Mouse (Mus musculus) ES-Bruce4 (cell line): Measurements from ENCODE around the gene Akr1c18. TPM values are rescaled to one million over a fixed set of nuclear protein-coding genes. Genes with fewer than 3 reads are reported as not detected.
A peak's percentile ranks its signal among the peaks of the same experiment; 100 is the strongest.
"Not testable (repeated sequence)": the region's sequence is repeated elsewhere in the genome, so short reads cannot be mapped to it uniquely, and the experiment has no call there.

Experiments
- H3K27ac ChIP-seq: 2 replicates; pipeline ENCODE4 v1.5.1; 2012; ENCODE audit warnings: low read length, inconsistent platforms; ENCODE audit not compliant: insufficient read depth
- H3K27me3 ChIP-seq: 2 replicates; pipeline ENCODE4 v1.6.1; 2012; ENCODE audit warnings: mild to moderate bottlenecking, low read length, inconsistent platforms; ENCODE audit not compliant: control insufficient read depth, poor library complexity, insufficient read depth, severe bottlenecking
- H3K36me3 ChIP-seq: 2 replicates; pipeline ENCODE4 v1.6.1; 2012; ENCODE audit warnings: inconsistent platforms, mild to moderate bottlenecking, low read length, moderate library complexity; ENCODE audit not compliant: control insufficient read depth, poor library complexity, insufficient read depth, severe bottlenecking
- H3K4me1 ChIP-seq: one replicate; pipeline ENCODE4 v1.8.1; 2011; ENCODE audit warnings: low read length; ENCODE audit not compliant: control insufficient read depth, insufficient read depth
- H3K4me3 ChIP-seq: 2 replicates; pipeline ENCODE4 v1.5.1; 2011; ENCODE audit warnings: low read depth, mild to moderate bottlenecking, low read length
- H3K9ac ChIP-seq: 2 replicates; pipeline ENCODE4 v1.6.1; 2012; ENCODE audit warnings: low read depth, mild to moderate bottlenecking, inconsistent platforms; ENCODE audit not compliant: poor library complexity, severe bottlenecking
- H3K9me3 ChIP-seq: replicated peaks from 2 replicates; pipeline ENCODE4 v1.6.1; 2012; ENCODE audit warnings: mild to moderate bottlenecking, low read length, inconsistent platforms; ENCODE audit not compliant: control insufficient read depth, poor library complexity, insufficient read depth, severe bottlenecking
- CTCF ChIP-seq: IDR thresholded peaks from one replicate; pipeline ENCODE4 v1.8.1; 2011; ENCODE audit warnings: low read depth, low read length
- EP300 ChIP-seq: IDR thresholded peaks from 2 replicates; pipeline ENCODE4 v1.6.1; 2011; ENCODE audit warnings: low read depth, low read length; ENCODE audit not compliant: insufficient read depth
- POLR2A ChIP-seq: IDR thresholded peaks from one replicate; pipeline ENCODE4 v1.8.1; 2011; ENCODE audit warnings: low read length; ENCODE audit not compliant: insufficient read depth
- polyA plus RNA-seq: library from polyadenylated mRNA; stranded (reverse); fragments of >200 nt; gene quantifications from 2 replicates; pipeline ENCODE4 v1.2.4, GENCODE M21; 2011; ENCODE audit warnings: low read depth; ENCODE audit not compliant: missing spikeins, insufficient read depth, insufficient read length

Akr1c18 gene
- polyA plus RNA-seq, 1 experiment = not detected

DNA sequence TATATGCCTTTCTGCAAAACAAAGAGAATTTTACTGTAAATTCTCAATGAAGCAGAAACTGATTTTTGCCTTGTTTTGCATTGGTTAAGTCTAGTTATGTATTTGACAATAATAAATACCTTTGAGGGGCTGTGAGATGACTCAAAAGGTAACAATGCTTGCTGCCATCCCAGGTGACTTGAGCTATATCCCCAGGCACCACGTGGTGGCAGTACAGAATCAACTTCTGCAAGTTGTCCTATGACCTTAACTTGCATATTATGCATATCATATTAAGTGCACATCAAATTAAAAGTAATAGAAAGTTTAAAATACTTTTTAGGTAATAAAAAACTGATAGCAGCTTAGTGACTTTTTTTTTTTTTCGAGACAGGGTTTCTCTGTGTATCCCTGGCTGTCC lies 17.4 kb downstream of the Akr1c18 start:
- Histone ChIP-seq H3K9ac (no peak overlapping the region), H3K27ac (no peak overlapping the region), H3K36me3 (no peaks in the 10 kb centered on the region)

DNA sequence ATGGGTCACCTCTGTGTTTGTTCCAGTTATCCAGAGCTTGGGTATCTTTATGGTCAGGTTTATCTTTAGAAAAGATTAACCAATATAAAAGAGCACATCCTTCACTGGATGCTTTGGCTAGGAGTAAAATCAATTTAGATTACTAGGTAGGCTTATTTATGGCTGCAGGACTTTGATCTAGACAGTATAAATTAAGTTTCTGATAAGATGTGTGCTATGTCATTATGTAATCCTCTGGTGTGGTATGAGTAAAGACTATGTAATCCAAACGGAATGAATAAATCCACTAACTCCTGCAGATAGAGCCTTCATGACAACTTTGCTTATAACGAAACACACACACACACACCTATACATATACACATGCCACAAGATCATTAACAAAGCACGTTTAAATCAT lies 18.7 kb downstream of the Akr1c18 start:
- Histone ChIP-seq H3K27ac (no peak overlapping the region), H3K9ac (no peak overlapping the region)
- TF ChIP-seq EP300 = no peak
- TF ChIP-seq CTCF = no peak
- no peak for TF ChIP-seq POLR2A

More for the DNA sequence above, 17.4 kb downstream of the Akr1c18 start:
- no peaks in the 10 kb centered on the region for H3K9me3 ChIP-seq
- no peak overlapping the region for H3K4me3 ChIP-seq
- H3K4me1 ChIP-seq = no peaks in the 10 kb centered on the region
- TF ChIP-seq EP300 (no peak), CTCF (peak; percentile 32), POLR2A (no peak)
- H3K27me3 ChIP-seq = no peaks in the 10 kb centered on the region

DNA sequence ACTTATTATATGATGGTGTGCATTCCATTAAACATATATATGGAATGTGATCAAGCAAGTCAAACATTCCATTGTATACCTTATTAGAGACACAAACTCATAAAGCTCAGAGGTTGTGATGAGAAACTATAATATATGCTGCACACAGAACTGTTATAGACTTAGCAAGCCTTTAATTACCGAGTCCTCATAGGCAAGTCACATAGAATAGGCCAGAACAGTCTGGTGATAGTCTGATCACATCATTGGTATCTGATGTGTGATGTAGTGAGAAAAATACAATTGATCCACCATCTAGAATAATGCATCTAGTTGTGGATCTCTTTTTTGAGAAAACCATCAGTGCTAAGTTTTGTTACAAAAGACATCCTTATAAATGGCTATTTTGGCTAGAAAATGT lies 19.1 kb downstream of the Akr1c18 start:
- Histone ChIP-seq H3K4me1 (no peaks in the 10 kb centered on the region), H3K36me3 (no peaks in the 10 kb centered on the region), H3K27ac (no peak overlapping the region), H3K9ac (no peak overlapping the region), H3K27me3 (no peaks in the 10 kb centered on the region), H3K4me3 (no peak overlapping the region), H3K9me3 (no peaks in the 10 kb centered on the region)
- TF ChIP-seq CTCF (no peak), EP300 (no peak), POLR2A (no peak)

More for the DNA sequence above, 18.7 kb downstream of the Akr1c18 start:
- Histone ChIP-seq H3K9me3 (no peaks in the 10 kb centered on the region), H3K4me3 (no peak overlapping the region), H3K4me1 (no peaks in the 10 kb centered on the region), H3K27me3 (no peaks in the 10 kb centered on the region), H3K36me3 (no peaks in the 10 kb centered on the region)

DNA sequence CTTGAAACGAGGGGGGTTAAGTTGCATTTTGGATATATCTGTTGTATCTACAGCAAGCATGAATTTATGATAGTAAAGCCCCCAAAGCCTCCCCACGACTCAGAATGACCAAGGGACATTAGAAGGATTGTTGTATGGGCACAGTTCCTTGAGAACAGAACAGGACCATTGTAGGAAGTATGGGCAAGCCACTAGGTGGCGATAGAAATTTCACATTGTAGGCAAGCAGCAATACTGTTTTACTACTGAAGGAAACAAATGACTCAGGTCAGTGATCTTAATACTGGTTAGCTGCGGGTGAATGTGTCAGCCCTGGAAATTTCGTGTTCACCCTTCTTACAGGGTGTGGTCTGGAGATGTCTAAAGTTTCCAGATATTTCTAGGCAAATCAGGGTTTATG lies 21.4 kb downstream of the Akr1c18 start:
- no peak overlapping the region for H3K27ac ChIP-seq
- peaks cover 10% of the 10 kb centered on the region for H3K9me3 ChIP-seq
- no peak overlapping the region for H3K9ac ChIP-seq
- H3K4me3 ChIP-seq = no peak overlapping the region
- H3K4me1 ChIP-seq = no peaks in the 10 kb centered on the region
- no peaks in the 10 kb centered on the region for H3K36me3 ChIP-seq
- no peaks in the 10 kb centered on the region for H3K27me3 ChIP-seq
- no peak for TF ChIP-seq EP300
- no peak for TF ChIP-seq POLR2A
- no peak for TF ChIP-seq CTCF

DNA sequence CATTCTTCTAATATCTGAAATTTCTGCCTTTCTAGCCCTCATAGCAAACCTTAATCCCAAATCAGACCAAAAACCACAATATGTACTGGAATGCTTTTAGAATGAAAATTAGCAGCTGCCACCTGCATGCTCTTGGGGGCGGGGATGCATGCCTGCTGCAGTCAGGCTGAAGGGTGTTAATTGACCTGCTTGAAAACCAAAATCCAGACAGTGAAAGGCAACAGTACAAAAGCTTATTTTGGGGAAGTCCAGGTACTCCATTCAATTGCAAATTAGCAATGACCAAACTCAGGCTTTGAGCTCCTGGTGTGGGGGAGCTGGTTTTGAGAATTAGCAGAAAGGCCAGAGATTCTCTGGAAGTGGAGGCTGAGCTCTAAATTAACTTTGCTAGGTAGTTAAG lies 24.6 kb downstream of the Akr1c18 start:
- H3K36me3 ChIP-seq, H3K27ac ChIP-seq, H3K4me1 ChIP-seq, H3K4me3 ChIP-seq, H3K27me3 ChIP-seq, H3K9ac ChIP-seq: not testable (repeated sequence)
- peaks cover 11% of the 10 kb centered on the region for H3K9me3 ChIP-seq

DNA sequence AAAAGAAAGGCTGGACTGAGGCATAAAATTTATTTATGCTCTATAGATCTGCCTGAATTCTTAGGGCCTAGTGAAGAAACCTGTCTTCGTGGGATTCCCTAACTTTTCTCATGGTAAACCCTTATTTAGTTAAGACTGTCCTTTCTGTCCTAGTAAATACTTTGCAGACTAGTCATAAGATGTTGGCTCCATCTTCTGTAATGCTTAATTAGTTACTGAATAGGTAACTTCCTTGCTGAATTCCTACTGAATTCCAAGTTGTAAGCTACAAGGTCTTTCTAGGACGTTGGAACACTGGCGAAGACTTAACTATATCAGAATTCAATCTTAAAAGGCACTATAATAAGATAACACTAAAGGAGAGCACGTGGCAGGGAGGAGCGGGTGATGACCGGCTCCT lies 26.0 kb downstream of the Akr1c18 start:
- H3K27me3 ChIP-seq, H3K4me3 ChIP-seq, H3K4me1 ChIP-seq, H3K9ac ChIP-seq, H3K36me3 ChIP-seq, H3K27ac ChIP-seq: not testable (repeated sequence)
- peaks cover 11% of the 10 kb centered on the region for H3K9me3 ChIP-seq

DNA sequence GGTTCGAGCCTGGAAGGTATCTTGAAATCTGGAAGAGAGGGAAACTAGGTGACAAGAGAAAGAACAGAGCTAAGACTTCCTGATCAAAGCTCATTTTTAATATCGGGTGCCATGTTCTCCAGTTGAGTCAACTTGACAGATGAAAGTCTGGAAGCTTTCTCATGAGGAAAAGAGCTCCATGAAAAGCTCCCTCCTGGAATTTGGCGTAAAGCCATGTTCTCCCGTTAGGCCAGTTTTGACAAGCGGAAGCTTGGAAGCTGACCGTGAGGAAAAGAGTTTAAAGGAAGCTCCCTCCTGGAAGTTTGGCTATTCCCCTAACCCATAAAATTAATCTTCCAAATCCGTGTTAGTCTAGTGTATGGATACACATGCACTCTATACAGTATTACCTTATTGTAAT lies 27.3 kb downstream of the Akr1c18 start:
- Histone ChIP-seq H3K36me3 (no peaks in the 10 kb centered on the region), H3K27me3 (no peaks in the 10 kb centered on the region), H3K4me3 (no peak overlapping the region), H3K27ac (no peak overlapping the region), H3K9ac (no peak overlapping the region), H3K9me3 (peaks cover 11% of the 10 kb centered on the region), H3K4me1 (no peaks in the 10 kb centered on the region)
- no peak for TF ChIP-seq CTCF
- no peak for TF ChIP-seq EP300
- TF ChIP-seq POLR2A = no peak
